Mouse (Mus musculus): ENCODE measurements around the gene Bsg.

Gene Bsg

DNA sequence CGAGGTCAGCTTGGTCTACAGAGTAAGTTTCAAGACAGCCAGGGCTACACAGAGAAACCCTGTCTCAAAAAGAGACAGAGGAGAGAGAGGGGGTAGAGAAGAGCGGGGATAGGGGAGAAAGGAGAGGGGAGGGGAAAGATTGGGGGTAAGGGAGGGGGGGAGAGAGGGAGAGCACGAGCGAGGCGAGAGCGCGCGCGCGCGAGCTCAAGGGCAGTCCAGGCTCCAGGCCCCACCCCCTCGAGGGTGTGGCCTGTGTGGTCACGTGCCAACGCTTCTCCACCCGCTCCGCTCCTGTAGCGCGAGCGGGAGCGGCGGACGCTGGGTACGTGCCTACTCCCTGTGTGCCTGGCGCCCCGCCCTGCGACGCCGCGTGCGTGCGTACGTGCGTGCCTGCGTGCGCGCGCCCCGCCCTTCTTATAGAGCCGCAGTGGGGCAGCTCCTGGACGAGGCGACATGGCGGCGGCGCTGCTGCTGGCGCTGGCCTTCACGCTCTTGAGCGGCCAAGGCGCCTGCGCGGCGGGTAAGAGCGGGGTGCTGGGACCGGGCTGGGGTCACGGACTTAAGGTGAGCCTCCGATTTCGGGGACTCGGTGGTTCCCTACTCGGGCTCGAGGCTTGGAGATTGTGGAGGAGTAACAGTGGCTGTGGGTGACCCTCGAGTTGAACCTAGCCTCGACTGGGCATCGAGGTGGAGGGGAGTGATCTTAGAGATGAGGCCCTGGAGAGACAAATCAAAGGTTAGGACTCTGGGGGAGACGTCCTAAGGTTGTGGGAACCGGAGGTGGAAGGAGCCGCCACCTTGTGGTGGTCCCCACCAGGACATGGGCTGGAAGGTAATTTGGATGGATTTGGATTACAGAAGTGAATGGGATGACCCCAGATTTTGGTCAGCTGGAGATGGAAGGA is at the start of gene Bsg:
TSS of gene Bsg (plus strand) at position 427 of the 905 bp plus-strand sequence.
- DNase-seq (ENCODE audit: low read depth, low spot score), result peak; percentile 99

DNA sequence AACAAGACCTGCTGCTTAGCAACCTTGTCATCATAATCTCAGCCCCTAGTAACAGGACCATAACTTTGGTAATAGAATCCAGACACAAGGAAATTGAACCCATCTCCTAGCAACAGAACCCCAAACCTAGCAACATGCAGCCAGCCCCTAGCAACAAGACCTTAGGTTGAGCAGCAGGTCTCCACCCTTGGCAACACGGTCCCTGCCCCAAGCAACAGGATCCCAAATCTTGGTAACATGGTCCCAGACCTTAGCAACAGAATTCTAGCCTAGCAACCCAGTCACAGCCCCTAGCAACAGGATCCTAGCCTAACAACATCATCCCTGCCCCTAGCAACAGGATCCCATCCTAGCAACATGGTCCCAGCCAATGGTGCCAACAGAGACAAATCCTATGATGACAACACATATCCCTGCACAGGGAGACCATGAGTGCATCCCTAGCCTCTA is 49.3 kb upstream of the Bsg start:
- peak; percentile 89 for DNase-seq (ENCODE audit: low read depth, low spot score)

DNA sequence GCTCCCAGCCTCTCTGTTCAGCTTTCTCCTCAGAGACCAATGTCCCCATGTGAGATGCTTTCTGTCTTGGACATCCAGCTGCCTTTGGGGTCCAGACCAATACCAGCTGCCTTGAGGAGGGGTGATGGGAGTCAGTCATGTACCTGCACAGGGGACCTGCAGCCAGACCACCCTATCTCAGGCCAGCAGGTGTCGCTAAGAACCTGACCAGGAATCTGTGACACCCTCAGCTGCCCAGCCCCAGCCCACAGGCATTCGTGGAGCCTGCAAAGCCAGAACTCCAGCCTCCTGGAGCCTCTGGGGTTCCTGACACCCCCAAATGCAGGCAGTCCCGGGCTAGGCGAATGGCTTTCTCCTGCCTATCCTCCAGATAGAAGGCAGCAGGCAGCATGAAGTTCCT is 45.5 kb upstream of the Bsg start:
- DNase-seq (ENCODE audit: low read depth, low spot score), result no peak

DNA sequence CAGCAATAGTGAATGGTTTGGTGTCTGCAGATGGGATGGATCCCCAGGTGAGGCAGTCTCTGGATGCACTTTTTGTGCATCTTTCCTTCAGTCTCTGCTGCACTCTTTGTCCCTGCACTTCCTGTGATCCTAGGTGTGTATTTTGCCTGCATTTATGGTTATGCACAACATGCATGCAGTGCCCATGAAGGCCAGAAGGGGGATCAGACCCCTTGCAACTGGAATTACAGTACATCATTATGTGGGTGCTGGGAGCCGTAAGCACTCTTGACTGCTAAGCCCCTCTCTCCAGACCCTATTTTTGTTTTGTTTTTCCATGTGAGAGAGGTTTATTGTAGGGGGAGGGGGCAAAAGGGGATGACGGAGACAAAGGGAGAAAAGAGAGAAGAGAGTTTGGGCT is 44.0 kb upstream of the Bsg start:
- no peak for DNase-seq (ENCODE audit: low read depth, low spot score)

DNA sequence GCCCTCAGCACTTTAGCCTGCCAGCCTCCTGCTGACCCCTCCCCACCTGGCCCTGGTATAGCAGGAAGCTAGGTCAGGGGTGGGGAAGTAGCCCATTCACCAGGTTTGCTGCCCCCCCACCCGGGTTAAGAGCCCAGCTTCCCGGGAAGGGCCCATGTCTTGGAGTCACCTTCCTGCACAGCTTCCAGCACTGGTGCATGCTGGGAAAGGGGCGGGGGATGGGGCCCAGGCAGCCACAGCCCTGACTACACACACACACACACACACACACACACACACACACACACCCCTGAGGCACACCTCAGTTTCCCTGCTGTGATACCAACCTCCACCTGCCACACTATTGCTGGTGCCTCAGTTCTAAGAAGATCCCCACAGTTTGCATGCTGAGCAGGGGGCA is 42.4 kb upstream of the Bsg start:
- DNase-seq (ENCODE audit: low read depth, low spot score), result no peak

DNA sequence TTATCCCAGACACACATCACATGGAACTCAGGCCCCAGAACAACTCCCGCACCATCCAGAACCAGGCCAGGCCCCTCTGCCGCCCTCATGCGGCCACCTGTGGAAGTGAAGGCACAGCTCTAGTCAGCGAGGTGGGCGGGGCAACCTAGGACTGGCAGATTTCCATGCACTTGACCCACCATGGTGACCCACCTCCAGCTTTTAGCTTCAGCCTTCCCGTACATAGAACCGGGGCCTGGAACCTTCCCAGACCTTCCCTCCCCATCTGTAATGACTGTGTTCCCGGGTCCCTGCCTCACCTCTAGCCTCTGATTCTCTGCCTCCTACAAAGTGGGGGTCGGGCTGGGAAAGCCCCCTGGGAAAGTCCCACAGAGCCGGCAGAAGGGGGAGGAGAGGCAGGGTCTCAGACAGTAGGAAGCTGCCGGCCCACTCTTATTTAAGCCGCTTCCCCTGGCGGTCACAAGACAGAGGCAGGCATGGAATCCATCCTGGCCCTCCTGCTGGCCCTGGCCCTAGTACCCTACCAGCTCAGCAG is 40.1 kb upstream of the Bsg start, which contains the start of gene Madcam1:
TSS of gene Madcam1 (plus strand) at position 429 of the 535 bp plus-strand sequence.
- DNase-seq (ENCODE audit: low read depth, low spot score), result peak; percentile 80

DNA sequence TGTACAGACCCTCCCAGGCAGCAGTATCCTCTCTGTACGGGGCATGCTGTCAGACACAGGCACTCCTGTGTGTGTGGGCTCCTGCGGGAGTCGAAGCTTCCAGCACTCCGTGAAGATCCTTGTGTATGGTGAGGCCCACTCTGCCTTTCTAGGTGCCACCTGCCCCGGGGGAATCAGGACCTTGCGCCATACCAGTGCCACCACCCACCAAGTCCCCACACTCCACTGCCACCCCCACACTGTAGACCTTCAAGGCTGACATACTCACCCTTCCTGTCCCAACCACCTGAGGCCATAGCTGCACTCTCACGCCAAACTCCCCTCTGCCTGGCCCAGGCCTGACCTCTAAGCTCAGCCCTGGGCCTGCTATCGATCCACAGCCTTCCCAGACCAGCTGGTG is 39.2 kb upstream of the Bsg start:
- no peak for DNase-seq (ENCODE audit: low read depth, low spot score)

DNA sequence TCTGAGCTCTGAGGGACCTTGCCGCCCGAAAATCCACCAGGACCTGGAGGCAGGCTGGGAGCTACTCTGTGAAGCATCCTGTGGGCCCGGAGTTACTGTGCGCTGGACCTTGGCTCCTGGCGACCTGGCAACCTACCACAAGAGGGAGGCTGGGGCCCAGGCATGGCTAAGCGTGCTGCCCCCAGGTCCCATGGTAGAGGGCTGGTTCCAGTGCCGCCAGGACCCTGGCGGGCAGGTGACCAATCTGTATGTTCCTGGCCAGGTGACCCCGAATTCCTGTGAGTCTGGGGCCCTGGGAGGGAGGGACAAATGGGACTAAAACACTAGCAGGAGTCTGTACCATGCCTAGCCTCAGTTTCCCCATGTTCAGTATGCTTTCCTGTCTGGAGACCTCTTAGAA is 37.8 kb upstream of the Bsg start:
- DNase-seq (ENCODE audit: low read depth, low spot score), result no peak

DNA sequence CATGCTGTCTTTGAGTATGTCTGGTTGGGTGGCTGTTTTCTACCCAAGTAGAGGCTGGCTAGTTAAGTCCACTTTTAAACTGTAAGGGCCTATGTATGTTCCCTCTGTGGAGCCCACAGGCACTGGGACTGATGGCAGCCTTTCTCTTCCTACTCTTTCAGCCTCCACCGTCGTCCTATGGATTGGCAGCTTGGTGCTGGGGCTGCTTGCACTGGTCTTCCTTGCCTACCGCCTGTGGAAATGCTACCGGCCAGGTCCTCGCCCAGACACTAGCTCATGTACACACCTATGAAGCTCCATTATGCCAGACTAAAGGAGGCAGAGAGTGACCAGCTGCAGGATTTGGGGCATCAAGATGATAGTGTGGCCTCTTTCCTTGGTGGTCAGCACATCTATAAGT is 36.2 kb upstream of the Bsg start:
- DNase-seq (ENCODE audit: low read depth, low spot score), result no peak

DNA sequence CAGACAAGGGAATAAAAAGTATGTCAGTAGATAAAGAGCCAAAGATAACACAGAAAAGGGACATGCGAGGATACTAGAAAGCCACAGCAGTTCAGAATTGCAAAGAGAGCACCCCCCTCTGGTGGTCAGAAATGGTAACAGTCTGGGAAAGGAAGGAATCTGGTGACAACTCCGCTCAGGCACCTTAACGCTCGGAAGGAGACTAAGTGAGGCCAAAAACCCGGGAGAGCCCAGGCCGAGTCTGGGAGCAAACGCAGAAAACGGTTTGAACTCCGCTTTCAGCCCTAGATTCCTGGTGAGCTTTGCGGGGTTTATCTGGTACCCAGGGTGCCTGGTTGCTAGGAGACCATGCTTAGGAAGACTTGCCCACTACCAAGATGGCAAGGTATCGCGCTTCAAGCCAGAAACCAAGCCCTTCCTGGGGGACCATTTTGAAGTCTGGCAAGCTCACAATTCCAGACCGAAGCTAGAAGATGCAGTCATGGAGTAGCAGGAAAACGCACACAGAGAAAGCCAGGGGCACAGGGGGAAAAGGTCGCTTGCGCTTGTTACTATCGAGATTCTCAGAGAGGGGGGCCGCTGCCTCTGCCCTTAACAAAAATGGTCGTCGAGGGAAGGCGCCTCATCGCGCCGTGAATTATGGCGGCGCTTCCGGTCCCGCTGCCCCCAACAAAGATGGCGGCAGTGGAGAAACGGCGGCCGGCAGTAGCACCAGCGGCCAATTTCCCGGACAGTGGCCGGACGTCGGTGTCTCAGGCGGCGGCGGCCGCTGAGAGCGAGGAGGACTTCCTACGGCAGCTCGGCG is 35.3 kb upstream of the Bsg start, which contains the start of gene Tpgs1:
TSS of gene Tpgs1 (plus strand) at position 599 of the 805 bp plus-strand sequence.
- DNase-seq (ENCODE audit: low read depth, low spot score), result peak; percentile 88

DNA sequence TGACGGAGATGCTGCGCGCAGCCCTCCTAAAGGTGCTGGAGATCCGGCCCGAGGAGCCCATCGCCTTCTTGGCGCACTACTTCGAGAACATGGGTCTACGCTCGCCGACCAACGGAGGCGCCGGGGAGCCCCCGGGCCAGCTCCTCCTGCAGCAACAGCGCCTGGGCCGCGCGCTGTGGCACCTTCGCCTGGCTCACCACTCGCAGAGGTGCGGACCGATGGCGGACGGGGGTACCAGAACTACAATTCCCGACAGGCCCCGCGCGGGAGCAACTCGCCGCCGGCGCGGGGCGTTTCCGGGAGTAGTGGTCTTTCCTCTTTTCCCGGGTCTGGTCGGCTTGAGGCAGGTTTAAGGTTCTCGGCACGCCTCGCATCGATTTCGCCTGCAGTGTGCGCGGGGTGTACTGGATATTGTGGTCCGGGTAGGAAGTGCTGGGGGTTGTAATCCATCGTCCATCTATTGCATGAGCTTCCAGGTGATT is 34.7 kb upstream of the Bsg start:
- peak; percentile 82 for DNase-seq (ENCODE audit: low read depth, low spot score)

DNA sequence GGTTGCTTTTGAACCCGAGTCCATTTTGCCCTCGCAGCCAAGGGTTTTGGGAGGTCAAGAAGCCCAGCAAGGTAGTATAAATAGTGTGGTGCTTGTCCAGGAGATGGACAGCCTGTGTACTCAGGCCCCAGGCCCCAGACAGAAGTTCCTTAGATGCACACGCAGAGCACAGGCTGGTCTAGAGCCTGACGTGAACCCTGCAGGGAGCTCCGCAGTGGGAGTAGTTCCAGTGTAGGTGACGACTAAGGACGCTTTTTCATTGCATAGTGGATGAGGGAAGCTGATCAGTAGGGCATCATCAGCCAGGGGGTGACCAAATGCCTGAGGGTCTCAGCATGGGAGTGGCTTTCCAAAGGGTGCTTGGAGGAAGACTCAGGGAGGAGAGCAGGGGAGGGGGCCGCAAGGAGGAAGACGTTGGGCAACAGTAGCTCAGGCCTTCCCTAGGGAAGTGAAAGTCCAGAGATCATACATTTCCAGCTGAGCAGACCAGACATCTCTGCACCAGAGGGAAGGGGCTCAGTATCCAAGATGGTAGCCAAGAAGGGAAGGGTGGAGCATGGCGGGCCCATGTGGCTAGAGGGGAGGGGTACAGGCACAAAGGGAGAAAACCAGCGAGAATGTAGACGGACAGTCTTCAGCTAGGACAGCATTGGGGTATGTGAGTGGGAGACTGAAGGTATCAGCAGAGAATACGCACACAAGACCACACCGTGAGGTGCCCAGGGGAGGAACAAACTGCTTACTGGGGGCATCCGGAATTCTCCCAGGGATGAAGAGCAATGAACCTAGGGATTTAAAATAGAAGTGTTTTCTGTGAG is 34.0 kb upstream of the Bsg start:
- DNase-seq (ENCODE audit: low read depth, low spot score), result no peak

DNA sequence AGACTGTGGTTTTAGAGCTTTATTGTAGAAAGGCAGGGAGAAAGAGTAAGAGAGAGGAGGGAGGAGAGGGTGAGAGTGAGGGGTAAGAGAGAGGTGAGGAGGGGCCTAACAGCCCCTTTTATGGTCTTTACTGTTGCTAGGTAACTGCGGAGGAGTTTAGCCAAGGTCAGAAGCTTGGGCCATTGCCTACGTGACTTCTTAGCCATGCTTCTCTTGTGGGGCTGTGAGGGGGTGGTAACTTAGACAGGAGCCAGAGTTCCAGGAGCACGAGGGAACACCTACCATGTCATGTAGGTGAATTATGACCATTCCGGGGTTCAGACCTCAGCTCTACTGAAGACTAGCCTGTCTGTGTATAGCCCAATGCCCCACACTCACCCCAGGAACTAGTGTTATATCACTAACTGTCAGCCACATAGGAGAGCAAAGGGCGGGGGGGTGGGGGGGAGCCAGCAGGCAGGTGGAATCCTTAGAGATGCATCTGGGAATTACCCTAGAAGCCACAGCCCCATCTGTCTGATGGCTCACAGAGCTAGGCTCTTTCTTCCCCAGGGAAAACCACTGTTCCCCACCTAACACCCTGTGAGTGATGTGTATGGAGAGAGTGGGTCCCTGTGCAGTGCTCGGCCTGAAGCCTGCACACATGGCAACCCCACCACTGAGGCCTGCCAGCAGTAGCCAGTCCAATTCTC is 32.7 kb upstream of the Bsg start:
- no peak for DNase-seq (ENCODE audit: low read depth, low spot score)

DNA sequence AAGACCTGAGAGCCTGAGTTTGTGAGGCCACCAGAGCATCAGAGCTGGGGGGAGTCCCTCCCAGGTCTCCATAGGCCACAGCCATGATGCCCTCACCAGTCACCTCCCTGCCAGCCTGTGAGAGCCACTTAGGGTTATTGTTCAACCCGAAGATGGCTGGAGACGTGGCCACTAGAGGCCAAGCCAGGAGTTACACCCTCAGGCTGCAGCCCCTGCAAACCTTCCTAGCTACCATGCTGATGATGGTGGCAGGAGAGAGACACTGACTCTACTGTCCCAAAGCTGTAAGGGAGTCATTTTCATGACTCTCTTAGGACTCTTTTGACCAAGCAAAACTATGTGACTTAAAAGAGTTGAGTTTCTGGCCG is 32.2 kb upstream of the Bsg start:
- no peak for DNase-seq (ENCODE audit: low read depth, low spot score)

DNA sequence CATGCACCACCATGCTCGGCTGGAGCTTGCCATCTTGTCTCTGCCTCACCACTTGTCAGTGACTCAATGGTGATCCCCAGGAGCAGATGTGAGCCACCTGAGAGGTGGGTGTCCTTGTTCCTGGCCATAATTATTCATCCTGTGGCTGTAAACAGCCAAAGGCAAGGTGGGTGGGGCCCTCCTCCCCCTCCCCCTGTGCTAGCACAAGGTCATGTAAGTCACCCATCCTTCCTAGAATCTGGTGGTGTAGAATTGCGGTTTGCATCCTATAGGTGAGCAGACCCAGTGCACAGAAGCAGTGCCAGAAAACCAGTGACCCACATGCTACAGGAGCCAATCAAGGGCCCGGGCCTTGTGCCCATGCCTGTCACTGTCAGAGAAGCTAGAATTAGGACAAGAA is 31.2 kb upstream of the Bsg start:
- DNase-seq (ENCODE audit: low read depth, low spot score), result no peak

DNA sequence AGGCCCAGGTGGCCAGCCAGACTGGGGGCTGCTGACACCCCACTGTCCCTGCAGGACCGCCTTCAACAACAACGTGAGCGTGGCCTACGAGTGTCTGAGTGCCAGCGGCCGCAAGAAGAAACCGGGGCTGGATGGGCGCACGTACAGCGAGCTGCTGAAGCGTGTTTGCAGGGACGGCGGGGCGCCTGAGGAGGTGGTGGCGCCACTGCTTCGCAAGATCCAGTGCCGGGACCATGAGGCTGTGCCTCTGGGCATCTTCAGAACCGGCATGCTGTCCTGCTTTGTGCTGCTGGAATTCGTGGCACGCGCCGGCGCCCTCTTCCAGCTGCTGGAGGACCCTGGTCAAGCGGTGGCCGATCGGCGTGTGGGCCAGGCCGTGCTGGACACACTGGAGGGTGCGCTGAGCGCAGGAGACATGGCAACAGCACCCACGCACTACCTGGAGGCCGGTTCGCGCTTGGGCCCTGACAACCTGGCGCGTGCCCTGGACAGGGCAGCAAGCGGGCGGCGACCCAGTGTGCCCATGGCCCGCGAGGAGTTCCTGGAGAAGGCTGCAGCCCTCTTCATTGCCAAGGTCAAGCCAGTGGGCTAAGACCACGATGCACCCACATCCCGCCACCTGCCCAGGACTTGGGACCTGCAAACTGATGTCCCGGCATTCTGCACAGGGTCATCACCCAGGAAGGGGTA is 28.8 kb upstream of the Bsg start:
- no peak for DNase-seq (ENCODE audit: low read depth, low spot score)

DNA sequence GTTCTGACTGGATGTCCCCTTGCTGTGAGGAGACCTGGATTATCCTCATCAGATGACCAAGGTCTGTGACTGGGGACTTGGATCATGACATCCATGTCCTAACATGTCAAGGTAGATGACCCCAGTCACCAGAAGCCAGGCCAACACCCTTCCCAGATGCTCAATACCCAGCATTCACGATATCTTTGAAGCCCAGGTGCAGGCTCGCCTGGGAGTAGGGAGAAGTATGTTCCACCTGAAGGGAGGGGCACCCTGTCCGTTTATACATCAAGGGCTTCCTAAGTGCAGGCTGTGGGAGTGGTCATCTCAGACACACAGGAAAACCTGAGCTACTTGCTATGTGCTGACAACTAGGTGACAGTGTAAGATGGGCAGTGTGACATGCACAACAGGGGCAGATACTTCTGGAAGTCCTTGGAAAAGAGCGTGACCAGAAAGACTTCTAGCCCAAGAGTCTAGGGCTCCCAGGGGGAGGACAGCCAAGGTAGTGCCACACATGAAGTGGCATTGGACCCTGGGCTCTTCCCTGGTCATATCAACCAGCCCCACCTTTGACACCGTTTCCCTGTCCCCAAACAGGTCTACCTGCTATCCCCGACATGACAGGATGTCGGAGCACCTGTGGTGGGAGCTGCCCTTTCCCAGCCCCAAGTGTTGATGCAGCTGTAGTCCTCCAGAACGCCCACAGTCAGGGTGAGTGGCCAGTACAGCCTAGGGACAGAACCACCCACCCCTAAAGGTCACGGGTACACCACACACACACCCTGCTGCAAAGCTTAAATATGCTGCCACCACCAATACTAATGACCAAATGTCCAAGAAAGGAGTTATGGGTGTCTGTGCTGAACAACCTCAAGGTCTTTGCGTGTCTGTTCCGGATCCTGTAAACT is 23.4 kb upstream of the Bsg start:
- no peak for DNase-seq (ENCODE audit: low read depth, low spot score)

DNA sequence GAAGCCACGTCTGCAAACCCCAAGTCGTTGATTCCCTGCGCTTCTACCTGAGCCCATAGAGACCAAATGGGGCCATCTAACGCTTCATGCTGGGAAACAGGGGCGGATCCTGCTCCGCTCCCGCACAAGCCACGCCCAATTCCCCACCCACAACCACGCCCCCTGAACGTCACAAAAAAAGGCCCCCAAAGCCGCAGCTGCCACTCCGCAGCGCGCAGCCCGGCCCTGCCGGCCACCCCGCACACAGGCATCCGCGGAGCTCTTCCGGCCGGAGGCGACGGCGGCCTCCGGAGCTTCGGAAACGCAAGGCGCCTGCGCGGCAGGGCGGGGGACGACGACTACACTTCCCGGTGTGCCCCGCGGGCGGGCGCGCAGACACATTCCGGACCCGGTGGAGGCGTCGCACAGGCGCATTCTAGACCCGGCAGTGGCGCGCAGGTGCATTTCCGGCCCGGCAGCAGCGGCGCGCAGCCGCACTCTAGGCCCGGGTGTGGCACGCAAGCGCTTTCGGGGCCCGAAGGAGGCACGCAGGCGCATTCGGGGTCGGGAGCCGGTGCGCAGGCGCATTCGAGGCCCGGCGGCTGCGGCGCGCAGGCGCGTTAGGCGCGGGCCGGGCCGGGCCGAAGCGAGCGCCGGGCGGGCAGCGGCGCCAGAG is 22.6 kb upstream of the Bsg start, which contains the start of gene Cdc34:
TSS of gene Cdc34 (plus strand) at position 605 of the 655 bp plus-strand sequence.
- DNase-seq (ENCODE audit: low read depth, low spot score), result peak; percentile 99

Measured in forelimb bud, embryonic 11.5 days (tissue).